Mouse (Mus musculus) stomach, postnatal 0 days (tissue): ENCODE data around the gene Gm20425.
"Not testable (repeated sequence)": the region's sequence is repeated elsewhere in the genome, so short reads cannot be mapped to it uniquely, and the experiment has no call there.

Experiments used
- CTCF ChIP-seq: IDR thresholded peaks from 2 replicates; pipeline ENCODE4 v1.5.1; 2016; ENCODE audit warnings: antibody characterized with exemption, low read depth, mild to moderate bottlenecking, moderate library complexity
- EP300 ChIP-seq: optimal IDR thresholded peaks from 2 replicates; pipeline ENCODE3; 2016; ENCODE audit warnings: antibody characterized with exemption

- not testable (repeated sequence) for TF ChIP-seq EP300, CTCF
Measured at GRCm38 (mm10) chr9:103155158-103155557, 74.9 kb downstream of the Gm20425 start.
